In genomic region chr6:48954946-48955345, GRCm38 (mm10) we compare ENCODE assay signal across 9 mouse cellular contexts. TPM values are rescaled to one million over a fixed set of nuclear protein-coding genes. Genes with fewer than 3 reads are reported as not detected.
DNase-seq lines count a peak whose midpoint lies in the region; ATAC-seq and TF ChIP-seq lines count a peak whose summit lies in the region.
"Had no signal": no experiment of that assay in that cellular context is flagged by ENCODE, and none has a peak within 500 bp of the region (broad histone marks: within the 10 kb centered on the region; RNA-seq: fewer than 3 reads in every experiment).

No protein-coding gene starts in this region.

- TF ChIP-seq CTCF in kidney, postnatal 0 days (IDR thresholded peaks at IDR 0.05; ENCODE audit: low read depth), result peak; percentile 85

- no peak overlapping the region for H3K4me3 ChIP-seq in hindbrain, embryonic 14.5 days (replicated peaks; ENCODE audit: low read length)
- H3K4me3 ChIP-seq in hindbrain, embryonic 16.5 days (ENCODE audit: low read length), result no peak overlapping the region
- no peak overlapping the region for H3K4me3 ChIP-seq in kidney, postnatal 0 days (replicated peaks; ENCODE audit: low read depth, low read length)
- H3K4me3 ChIP-seq in limb, embryonic 14.5 days (replicated peaks; ENCODE audit: low read length), result no peak overlapping the region

- no peaks in the 10 kb centered on the region for H3K4me1 ChIP-seq in hindbrain, embryonic 14.5 days (replicated peaks; ENCODE audit: control insufficient read depth, insufficient read depth, low read length)
- H3K4me1 ChIP-seq in hindbrain, embryonic 16.5 days (ENCODE audit: control insufficient read depth, insufficient read depth, low read depth, low read length), result no peaks in the 10 kb centered on the region
- no peaks in the 10 kb centered on the region for H3K4me1 ChIP-seq in kidney, postnatal 0 days (replicated peaks; ENCODE audit: insufficient read depth, low read length)
- no peaks in the 10 kb centered on the region for H3K4me1 ChIP-seq in limb, embryonic 14.5 days (ENCODE audit: control insufficient read depth, insufficient read depth, low read length)

- H3K36me3 ChIP-seq in hindbrain, embryonic 14.5 days (replicated peaks; ENCODE audit: control insufficient read depth, insufficient read depth), result no peaks in the 10 kb centered on the region
- no peaks in the 10 kb centered on the region for H3K36me3 ChIP-seq in hindbrain, embryonic 16.5 days (ENCODE audit: control insufficient read depth, insufficient read depth, low read length)
- H3K36me3 ChIP-seq in kidney, postnatal 0 days (ENCODE audit: insufficient read depth, low read length), result no peaks in the 10 kb centered on the region
- H3K36me3 ChIP-seq in limb, embryonic 14.5 days (ENCODE audit: control insufficient read depth, insufficient read depth, low read length), result no peaks in the 10 kb centered on the region

- ATAC-seq in hindbrain, embryonic 14.5 days (ENCODE audit: low FRiP score), result no peak
- no peak; the same call in 1 of the 2 replicates for ATAC-seq in hindbrain, embryonic 16.5 days
- peak; percentile 68 for ATAC-seq in kidney, postnatal 0 days (replicated peaks; ENCODE audit: low FRiP score, low read depth)
- no peak for ATAC-seq in limb, embryonic 14.5 days (ENCODE audit: low FRiP score, low read depth)
- ATAC-seq in erythroid progenitor cell, adult 5-6 weeks (replicated peaks; ENCODE audit: low FRiP score, poor library complexity, severe bottlenecking), result no peak

- H3K9me3 ChIP-seq in hindbrain, embryonic 14.5 days (ENCODE audit: control insufficient read depth, low read length), result no peaks in the 10 kb centered on the region
- H3K9me3 ChIP-seq in hindbrain, embryonic 16.5 days (ENCODE audit: control insufficient read depth, low read length), result no peaks in the 10 kb centered on the region
- H3K9me3 ChIP-seq in kidney, postnatal 0 days (replicated peaks; ENCODE audit: low read length), result no peaks in the 10 kb centered on the region
- H3K9me3 ChIP-seq in limb, embryonic 14.5 days (ENCODE audit: control insufficient read depth, low read length), result no peaks in the 10 kb centered on the region

- H3K9ac ChIP-seq in hindbrain, embryonic 14.5 days, result no peak overlapping the region
- H3K9ac ChIP-seq in hindbrain, embryonic 16.5 days (ENCODE audit: low read depth, low read length), result no peak overlapping the region
- no peak overlapping the region for H3K9ac ChIP-seq in kidney, postnatal 0 days (ENCODE audit: low read depth, low read length)
- no peak overlapping the region for H3K9ac ChIP-seq in limb, embryonic 14.5 days (ENCODE audit: low read depth, low read length, severe bottlenecking)

- no peaks in the 10 kb centered on the region for H3K27me3 ChIP-seq in hindbrain, embryonic 14.5 days (ENCODE audit: control insufficient read depth, insufficient read depth, low read length)
- no peaks in the 10 kb centered on the region for H3K27me3 ChIP-seq in hindbrain, embryonic 16.5 days (replicated peaks; ENCODE audit: control insufficient read depth, insufficient read depth, low read length)
- H3K27me3 ChIP-seq in kidney, postnatal 0 days (ENCODE audit: insufficient read depth, low read length), result no peaks in the 10 kb centered on the region
- H3K27me3 ChIP-seq in limb, embryonic 14.5 days (ENCODE audit: control insufficient read depth, insufficient read depth, low read length), result no peaks in the 10 kb centered on the region

- TF ChIP-seq POLR2A in limb, embryonic 14.5 days (IDR thresholded peaks at IDR 0.05; ENCODE audit: borderline replicate concordance, extremely low read depth, insufficient read depth, insufficient read length), result no peak

- H3K4me2 ChIP-seq in hindbrain, embryonic 14.5 days (replicated peaks), result no peak overlapping the region
- no peak overlapping the region for H3K4me2 ChIP-seq in hindbrain, embryonic 16.5 days (ENCODE audit: low read length)
- no peak overlapping the region for H3K4me2 ChIP-seq in kidney, postnatal 0 days (ENCODE audit: low read length)
- H3K4me2 ChIP-seq in limb, embryonic 14.5 days (replicated peaks; ENCODE audit: low read depth, low read length, severe bottlenecking), result no peak overlapping the region

- H3K27ac ChIP-seq in hindbrain, embryonic 14.5 days, result no peak overlapping the region
- H3K27ac ChIP-seq in hindbrain, embryonic 16.5 days (ENCODE audit: low read depth, low read length), result no peak overlapping the region
- H3K27ac ChIP-seq in kidney, postnatal 0 days, result no peak overlapping the region
- no peak overlapping the region for H3K27ac ChIP-seq in limb, embryonic 14.5 days (replicated peaks; ENCODE audit: low read depth, low read length)

- WGBS in hindbrain, embryonic 14.5 days, result 52% methylated on average over 1 of the region's 1 CpGs
- 65% methylated on average over 1 of the region's 1 CpGs for WGBS in hindbrain, embryonic 16.5 days
- 18% methylated on average over 1 of the region's 1 CpGs for WGBS in kidney, postnatal 0 days
- 46% methylated on average over 1 of the region's 1 CpGs for whole genome bisulfite sequencing in limb, embryonic 14.5 days

- DNase-seq in hindbrain, embryonic 14.5 days (ENCODE audit: low spot score), result peak; percentile 47
- peak; percentile 83 for DNase-seq in adrenal gland, postnatal 10 days
- peak; percentile 41 for DNase-seq in gastrocnemius, postnatal 10 days
- peak; percentile 81 for DNase-seq in kidney, postnatal 0 days (ENCODE audit: low spot score)
- peak; percentile 52 for DNase-seq in limb, embryonic 14.5 days (ENCODE audit: low spot score)
- peak; percentile 74 for DNase-seq in retina, embryonic 14.5 days (ENCODE audit: low spot score)

RNA-seq across cellular contexts. Expression of gene Doxl2, which starts 19.8 kb away (rescaled TPM):
- polyA plus RNA-seq in hindbrain, embryonic 14.5 days (2014; fragmentation: Nextera tagmentation; extraction: Ambion mirVana), result not detected in 2 replicates
- polyA plus RNA-seq in hindbrain, embryonic 16.5 days (2015; fragmentation: Nextera tagmentation; extraction: Ambion mirVana), result not detected in 2 replicates
- not detected for total RNA-seq in adrenal gland, postnatal 10 days (2021)
- not detected for total RNA-seq in gastrocnemius, postnatal 10 days (2021)
- not detected in 2 replicates for polyA plus RNA-seq in kidney, postnatal 0 days (2015; fragmentation: Nextera tagmentation; extraction: Ambion mirVana)
- polyA plus RNA-seq in limb, embryonic 14.5 days (2012; rRNA removed), result not detected in 2 replicates
- polyA plus RNA-seq in limb, embryonic 14.5 days (2014; fragmentation: Nextera tagmentation; extraction: Ambion mirVana), result not detected in 2 replicates
- not detected in 2 replicates for total RNA-seq in erythroid progenitor cell, adult 5-6 weeks (2015; ENCODE audit: low replicate concordance)
- not detected in 2 replicates for total RNA-seq in erythroid progenitor cell, adult 5-6 weeks (2017; ENCODE audit: low replicate concordance)
- total RNA-seq: adrenal gland, postnatal 4 days had no signal

RNA-seq across cellular contexts. Expression of gene 1600015I10Rik, which starts 25.3 kb away (rescaled TPM):
- polyA plus RNA-seq in hindbrain, embryonic 14.5 days (2014; fragmentation: Nextera tagmentation; extraction: Ambion mirVana), result not detected in 2 replicates
- polyA plus RNA-seq in hindbrain, embryonic 16.5 days (2015; fragmentation: Nextera tagmentation; extraction: Ambion mirVana), result not detected in 2 replicates
- under 1 TPM in 1 of 2 experiments, not detected in 1; 0.12 TPM for total RNA-seq in adrenal gland, postnatal 10 days (2021)
- total RNA-seq in gastrocnemius, postnatal 10 days (2021), result not detected
- polyA plus RNA-seq in kidney, postnatal 0 days (2015; fragmentation: Nextera tagmentation; extraction: Ambion mirVana), result not detected in 2 replicates
- 0.04 TPM in 1 of 2 replicates, not detected in the other for polyA plus RNA-seq in limb, embryonic 14.5 days (2012; rRNA removed)
- not detected in 2 replicates for polyA plus RNA-seq in limb, embryonic 14.5 days (2014; fragmentation: Nextera tagmentation; extraction: Ambion mirVana)
- not detected in 2 replicates for total RNA-seq in erythroid progenitor cell, adult 5-6 weeks (2015; ENCODE audit: low replicate concordance)
- total RNA-seq in erythroid progenitor cell, adult 5-6 weeks (2017; ENCODE audit: low replicate concordance), result not detected in 2 replicates
- total RNA-seq: adrenal gland, postnatal 4 days had no signal

RNA-seq across cellular contexts. Expression of gene Svs1, which starts 31.7 kb away (rescaled TPM):
- not detected in 2 replicates for polyA plus RNA-seq in hindbrain, embryonic 14.5 days (2014; fragmentation: Nextera tagmentation; extraction: Ambion mirVana)
- not detected in 2 replicates for polyA plus RNA-seq in hindbrain, embryonic 16.5 days (2015; fragmentation: Nextera tagmentation; extraction: Ambion mirVana)
- not detected for total RNA-seq in adrenal gland, postnatal 10 days (2021)
- total RNA-seq in gastrocnemius, postnatal 10 days (2021), result not detected
- not detected in 2 replicates for polyA plus RNA-seq in kidney, postnatal 0 days (2015; fragmentation: Nextera tagmentation; extraction: Ambion mirVana)
- polyA plus RNA-seq in limb, embryonic 14.5 days (2012; rRNA removed), result not detected in 2 replicates
- polyA plus RNA-seq in limb, embryonic 14.5 days (2014; fragmentation: Nextera tagmentation; extraction: Ambion mirVana), result not detected in 2 replicates
- not detected in 2 replicates for total RNA-seq in erythroid progenitor cell, adult 5-6 weeks (2015; ENCODE audit: low replicate concordance)
- total RNA-seq in erythroid progenitor cell, adult 5-6 weeks (2017; ENCODE audit: low replicate concordance), result not detected in 2 replicates
